Mouse (Mus musculus): Measurements from ENCODE around the gene Prrx2. TPM values are rescaled to one million over a fixed set of nuclear protein-coding genes. Genes with fewer than 3 reads are reported as not detected.

Gene Prrx2
- not detected for polyA plus RNA-seq (2017; shearing (Covaris generic))

GRCm38 (mm10) chr2:30834373-30835022 lies at the start of gene Prrx2:
Prrx2 (plus strand) TSS chr2:30834972.

GRCm38 (mm10) chr2:30803604-30804003 lies 31.2 kb upstream of the Prrx2 start, which contains the start of gene 1700001O22Rik:
1700001O22Rik (minus strand) TSS chr2:30803661.

GRCm38 (mm10) chr2:30807648-30808295 lies 27.0 kb upstream of the Prrx2 start, which contains the start of gene Ntmt1:
Ntmt1 (plus strand) TSS chr2:30807826.

GRCm38 (mm10) chr2:30830283-30830795 lies 4.4 kb upstream of the Prrx2 start, which contains the start of gene Asb6:
Asb6 (minus strand) TSS chr2:30830333.

GRCm38 (mm10) chr2:30929483-30930045 lies 94.8 kb downstream of the Prrx2 start, which contains the start of gene Ptges:
Ptges (minus strand) TSS chr2:30929863.

Other genes starting within 250 kb of the Prrx2 start
- 1 to 10 TPM; 2.3 to 3.5 TPM for gene Cstad, start 239.9 kb upstream of the Prrx2 start, polyA plus RNA-seq (2017; shearing (Covaris generic))
- gene 1700001O22Rik, start 31.3 kb upstream of the Prrx2 start, polyA plus RNA-seq (2017; shearing (Covaris generic)): 1 to 10 TPM; 2.5 to 3.1 TPM
- gene Ntmt1, start 27.1 kb upstream of the Prrx2 start, polyA plus RNA-seq (2017; shearing (Covaris generic)): 10 to 100 TPM; 27.8 to 32.6 TPM
- 10 to 100 TPM; 50.9 to 65.4 TPM for gene Asb6, start 4.6 kb upstream of the Prrx2 start, polyA plus RNA-seq (2017; shearing (Covaris generic))
- gene Ptges, start 94.9 kb downstream of the Prrx2 start, polyA plus RNA-seq (2017; shearing (Covaris generic)): 1 to 10 TPM in 1 of 2 experiments, under 1 TPM in 1; 0.28 to 1.5 TPM
- gene Tor1b, start 118.0 kb downstream of the Prrx2 start, polyA plus RNA-seq (2017; shearing (Covaris generic)): 10 to 100 TPM; 27.9 to 30.6 TPM
- gene Tor1a, start 133.0 kb downstream of the Prrx2 start, polyA plus RNA-seq (2017; shearing (Covaris generic)): 100 to 1,000 TPM in 1 of 2 experiments, 10 to 100 TPM in 1; 86.1 to 100 TPM
- 10 to 100 TPM; 73.8 to 87.8 TPM for gene BC005624, start 147.2 kb downstream of the Prrx2 start, polyA plus RNA-seq (2017; shearing (Covaris generic))
- gene Usp20, start 147.3 kb downstream of the Prrx2 start, polyA plus RNA-seq (2017; shearing (Covaris generic)): 10 to 100 TPM; 29.4 to 39.7 TPM

Measured in inflammation-experienced regulatory T-cells (primary cell).